Mouse (Mus musculus) liver, embryonic 16.5 days (tissue): ENCODE results near the gene Dnmt1. TPM values are rescaled to one million over a fixed set of nuclear protein-coding genes. Genes with fewer than 3 reads are reported as not detected.

Experiments
- ATAC-seq: fragments of 200-750 bp; cut with Nextera tagmentation; 2 replicates; pipeline ENCODE4 v1.8.0; 2017; ENCODE audit warnings: low read depth, mild to moderate bottlenecking, moderate number of reproducible peaks, moderate library complexity
- H3K27ac ChIP-seq: fragments of 300-500 bp; sonication (generic); 2 replicates; pipeline ENCODE4 v1.5.1; 2014; ENCODE audit warnings: mild to moderate bottlenecking, low read length
- H3K27me3 ChIP-seq: fragments of 300-500 bp; sonication (generic); 2 replicates; pipeline ENCODE4 v1.6.1; 2014; ENCODE audit warnings: low read depth, low read length, mixed read lengths; ENCODE audit not compliant: control insufficient read depth, insufficient read depth
- H3K36me3 ChIP-seq: fragments of 300-500 bp; sonication (generic); 2 replicates; pipeline ENCODE4 v1.6.1; 2014; ENCODE audit warnings: mild to moderate bottlenecking; ENCODE audit not compliant: control insufficient read depth, insufficient read depth
- H3K4me1 ChIP-seq: fragments of 300-500 bp; sonication (generic); 2 replicates; pipeline ENCODE4 v1.6.1; 2014; ENCODE audit warnings: low read depth, low read length, mixed read lengths; ENCODE audit not compliant: control insufficient read depth
- H3K4me2 ChIP-seq: fragments of 300-500 bp; sonication (generic); 2 replicates; pipeline ENCODE4 v1.6.1; 2014; ENCODE audit warnings: low read depth, low read length, mixed read lengths
- H3K4me3 ChIP-seq: fragments of 300-500 bp; sonication (generic); 2 replicates; pipeline ENCODE4 v1.5.1; 2014; ENCODE audit warnings: low read depth, mild to moderate bottlenecking, low read length
- H3K9ac ChIP-seq: fragments of 300-500 bp; sonication (generic); 2 replicates; pipeline ENCODE4 v1.6.1; 2014; ENCODE audit warnings: low read depth, low read length
- H3K9me3 ChIP-seq: fragments of 300-500 bp; sonication (generic); replicated peaks from 2 replicates; pipeline ENCODE4 v1.6.1; 2016; ENCODE audit warnings: low read length; ENCODE audit not compliant: control insufficient read depth
- WGBS: fragments of 180-500 bp; shearing (Covaris S2); extraction: QIAGEN DNeasy Blood & Tissue Kit; methylation state at CpG from one replicate; pipeline ENCODE4 v1.1.7; 2014; ENCODE audit not compliant: insufficient replicate concordance; 5-methylcytosine and 5-hydroxymethylcytosine counted together
- polyA plus RNA-seq: library from polyadenylated mRNA; unstranded; fragments of >200 nt; fragmentation: Nextera tagmentation; extraction: Ambion mirVana; gene quantifications from 2 replicates; pipeline ENCODE4 v1.2.1, GENCODE M21; 2015

Dnmt1 gene
- polyA plus RNA-seq, 1 experiment from 2014 or later: 55.7 TPM

DNA sequence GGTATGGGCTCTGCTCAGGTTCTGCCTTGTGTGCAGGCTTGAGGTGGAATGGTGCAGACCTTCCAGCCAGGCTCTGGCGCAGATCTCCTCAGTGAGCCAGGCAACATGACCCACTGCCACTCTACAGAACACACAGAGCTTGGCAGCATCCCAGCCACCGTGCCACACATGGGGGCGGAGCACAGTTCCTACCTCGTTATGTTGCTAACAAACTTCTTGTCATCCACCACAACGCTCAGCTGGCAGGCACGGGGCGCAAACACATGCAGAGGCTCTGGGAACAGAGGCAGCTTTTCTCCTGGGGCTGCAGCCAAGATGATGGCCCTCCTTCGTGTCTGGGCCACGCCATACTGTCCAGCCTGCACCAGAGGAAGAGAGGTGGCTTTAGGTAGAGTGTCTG is 49.7 kb downstream of the Dnmt1 start:
- H3K27ac ChIP-seq: no peak overlapping the region
- WGBS: 83% methylated on average over 9 of the region's 9 CpGs
- H3K27me3 ChIP-seq: no peaks in the 10 kb centered on the region
- H3K4me1 ChIP-seq: no peaks in the 10 kb centered on the region
- ATAC-seq: no peak
- H3K9ac ChIP-seq: no peak overlapping the region
- no peak overlapping the region for H3K4me3 ChIP-seq
- no peaks in the 10 kb centered on the region for H3K9me3 ChIP-seq
- peaks cover 94% of the 10 kb centered on the region for H3K36me3 ChIP-seq
- no peak overlapping the region for H3K4me2 ChIP-seq

DNA sequence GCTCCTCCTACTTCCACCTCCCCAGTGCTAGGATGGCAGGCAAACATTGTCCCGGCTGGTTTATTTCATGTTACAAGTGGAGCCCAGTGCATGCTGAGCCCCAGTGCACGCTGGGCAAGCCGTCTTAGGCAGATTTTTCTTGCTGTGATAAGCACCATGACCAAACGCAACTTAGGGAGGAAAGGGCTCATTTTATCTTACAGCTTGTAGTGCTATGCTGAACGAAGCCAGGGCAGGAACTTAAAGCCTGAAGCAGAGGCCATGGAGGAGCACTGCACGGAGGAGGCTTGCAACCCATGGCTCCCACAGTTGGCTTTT is 57.6 kb downstream of the Dnmt1 start:
- Histone ChIP-seq H3K4me3 (no peak overlapping the region), H3K9me3 (no peaks in the 10 kb centered on the region), H3K27me3 (no peaks in the 10 kb centered on the region), H3K36me3 (peaks cover 18% of the 10 kb centered on the region), H3K9ac (peak overlapping the region; percentile 49; the same call in 1 of the 2 replicates), H3K4me1 (peaks cover 22% of the 10 kb centered on the region), H3K27ac (peak overlapping the region; percentile 19; the same call in 1 of the 2 replicates), H3K4me2 (peak overlapping the region; percentile 38)
- ATAC-seq: peak; percentile 46
- whole genome bisulfite sequencing: 11% methylated on average over 6 of the region's 6 CpGs

DNA sequence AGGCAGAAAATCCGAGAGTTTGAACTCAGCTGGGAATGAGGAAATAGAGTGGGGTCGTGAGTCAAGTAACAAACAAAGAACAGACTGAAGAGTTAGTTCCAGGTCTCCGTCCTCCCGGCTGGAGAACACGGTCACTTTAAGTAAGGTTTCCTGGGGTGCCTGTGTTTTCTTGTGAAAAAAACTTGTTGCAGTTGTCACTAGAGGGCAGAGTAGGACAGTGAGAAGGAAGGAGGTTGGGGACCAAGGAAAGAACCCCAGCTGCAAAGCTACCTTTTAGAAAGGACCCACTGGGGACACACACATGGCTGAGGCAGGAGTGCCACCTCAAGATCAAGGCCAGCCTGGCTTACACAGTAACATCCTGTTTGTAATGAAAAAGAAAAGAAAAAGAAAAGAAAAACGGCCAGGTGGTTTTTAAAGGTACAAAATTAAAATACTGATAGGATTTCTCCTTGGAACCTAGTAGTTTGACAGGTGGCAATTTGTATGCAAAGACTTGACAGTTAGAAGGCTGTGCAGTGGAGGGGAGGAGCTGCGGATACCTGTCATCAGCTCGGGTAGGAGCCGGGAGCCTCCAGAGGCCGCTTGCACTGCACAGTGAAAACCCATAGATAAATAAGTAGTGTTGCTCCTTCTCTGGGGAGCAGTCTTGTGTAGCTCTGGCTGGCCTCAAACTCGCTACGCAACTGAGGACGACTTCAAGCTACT is 58.1 kb downstream of the Dnmt1 start:
- Histone ChIP-seq H3K9ac (peak overlapping the region; percentile 49; the same call in 1 of the 2 replicates), H3K27ac (peak overlapping the region; percentile 19; the same call in 1 of the 2 replicates), H3K4me2 (peak overlapping the region; percentile 38), H3K36me3 (peaks cover 13% of the 10 kb centered on the region), H3K27me3 (no peaks in the 10 kb centered on the region), H3K9me3 (no peaks in the 10 kb centered on the region), H3K4me3 (no peak overlapping the region), H3K4me1 (peaks cover 27% of the 10 kb centered on the region)
- WGBS: 9% methylated on average over 13 of the region's 13 CpGs
- peak; percentile 35 for ATAC-seq

DNA sequence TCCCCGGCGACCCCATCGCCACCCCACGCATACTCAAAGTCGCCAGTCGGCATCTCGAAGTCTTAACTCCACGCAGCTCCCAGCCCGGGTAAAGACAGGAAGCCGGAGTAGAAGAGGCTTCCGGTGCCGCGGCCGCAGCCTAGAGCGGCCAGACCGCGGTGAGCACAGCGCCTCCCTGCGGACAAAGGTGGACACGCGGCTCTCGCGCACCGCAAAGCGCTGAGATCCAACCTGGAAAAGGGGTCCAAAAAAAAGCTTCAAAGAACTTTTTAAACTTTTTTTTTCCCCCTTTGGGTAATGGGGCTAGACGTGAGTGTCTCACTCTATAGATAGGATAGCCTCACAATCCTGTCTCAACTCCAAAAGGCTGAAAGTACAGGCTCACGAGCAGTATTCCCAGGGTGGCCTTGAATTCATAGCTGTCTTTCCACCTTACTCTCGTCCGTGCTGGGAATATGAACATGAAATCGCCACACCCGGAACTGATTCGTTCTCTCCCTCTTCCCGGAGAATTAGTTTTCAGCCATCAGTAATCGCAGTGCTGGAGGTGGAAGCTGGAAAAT is 61.1 kb downstream of the Dnmt1 start, which contains the start of gene Eif3g:
Eif3g (minus strand) TSS at position 113 of the 563 bp plus-strand sequence.
- peak within 1 kb of the TSS; percentile 81 for H3K27ac ChIP-seq
- peak; percentile 81 for ATAC-seq
- H3K9me3 ChIP-seq: no peaks in the 10 kb centered on the region
- H3K27me3 ChIP-seq: no peaks in the 10 kb centered on the region
- peak within 1 kb of the TSS; percentile 95 for H3K4me2 ChIP-seq
- H3K9ac ChIP-seq: peak within 1 kb of the TSS; percentile 93
- 5% methylated on average over 34 of the region's 34 CpGs for WGBS
- H3K4me3 ChIP-seq: peak within 1 kb of the TSS; percentile 95
- H3K4me1 ChIP-seq: peaks cover 27% of the 10 kb centered on the region
- H3K36me3 ChIP-seq: peaks cover 29% of the 10 kb centered on the region

DNA sequence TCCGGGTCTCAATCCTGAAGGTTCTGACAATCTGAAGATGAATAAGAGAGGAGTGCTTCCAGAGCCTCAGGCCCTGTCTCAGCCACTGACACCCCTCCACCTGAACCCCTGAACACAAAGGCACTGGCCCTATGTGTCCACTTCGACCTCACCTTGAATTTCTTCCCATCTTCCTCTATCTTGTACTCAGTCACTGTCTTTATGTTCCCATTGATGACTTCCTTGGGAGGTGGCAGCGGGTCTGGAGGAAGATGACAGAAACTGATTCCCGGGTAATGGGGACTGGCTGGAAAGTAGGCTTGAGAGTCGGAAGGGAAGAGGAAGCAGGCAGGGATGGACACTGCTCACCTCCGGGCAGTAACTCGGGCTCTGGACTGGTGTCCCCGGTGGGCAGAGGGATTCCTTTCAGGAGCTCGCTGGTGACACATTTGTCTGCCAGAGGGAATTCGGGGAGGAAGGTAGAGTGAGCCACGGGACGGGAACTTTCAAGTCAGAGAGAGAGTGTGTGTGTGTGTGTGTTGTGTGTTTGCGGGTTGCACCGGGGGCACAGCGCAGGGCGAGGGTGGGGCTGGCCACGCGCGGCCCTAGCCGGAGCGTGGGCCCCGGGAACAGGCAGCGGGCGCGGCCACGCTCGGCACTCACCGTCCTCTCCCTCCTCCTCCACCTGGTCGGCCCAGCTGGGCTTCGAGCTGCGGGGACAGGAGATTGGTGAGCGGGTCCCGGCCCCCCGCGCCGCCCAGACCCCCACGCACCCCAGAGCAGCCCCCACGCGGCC is 61.8 kb downstream of the Dnmt1 start:
- WGBS: 3% methylated on average over 27 of the region's 39 CpGs
- Histone ChIP-seq H3K9ac (peak overlapping the region; percentile 93), H3K27ac (peak overlapping the region; percentile 81), H3K4me3 (peak overlapping the region; percentile 95), H3K4me2 (peak overlapping the region; percentile 95), H3K9me3 (no peaks in the 10 kb centered on the region), H3K36me3 (peaks cover 35% of the 10 kb centered on the region), H3K4me1 (peaks cover 27% of the 10 kb centered on the region), H3K27me3 (no peaks in the 10 kb centered on the region)
- ATAC-seq: peak; percentile 67

DNA sequence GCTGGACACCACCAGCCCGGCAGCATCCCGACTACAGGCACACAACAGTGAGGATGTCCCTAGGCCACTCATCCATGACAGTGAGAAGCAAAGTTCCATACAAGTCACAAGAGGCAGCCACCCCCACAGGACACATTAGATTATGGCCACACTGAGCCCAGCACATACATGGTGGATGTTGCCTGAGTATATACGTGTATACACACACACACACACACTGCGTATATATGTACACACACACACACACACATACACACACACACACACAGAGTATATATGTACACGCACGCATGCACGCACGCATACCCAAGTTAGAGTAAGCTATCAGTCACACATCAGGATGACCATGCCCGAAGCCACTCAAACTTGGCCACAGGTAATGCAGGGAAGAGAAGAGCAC is 64.3 kb downstream of the Dnmt1 start:
- H3K4me1 ChIP-seq: peaks cover 18% of the 10 kb centered on the region
- no peak overlapping the region for H3K27ac ChIP-seq
- ATAC-seq: no peak
- no peak overlapping the region for H3K4me2 ChIP-seq
- peaks cover 58% of the 10 kb centered on the region for H3K36me3 ChIP-seq
- no peak overlapping the region for H3K4me3 ChIP-seq
- H3K9me3 ChIP-seq: no peaks in the 10 kb centered on the region
- WGBS: 83% methylated on average over 9 of the region's 9 CpGs
- H3K9ac ChIP-seq: no peak overlapping the region
- no peaks in the 10 kb centered on the region for H3K27me3 ChIP-seq

DNA sequence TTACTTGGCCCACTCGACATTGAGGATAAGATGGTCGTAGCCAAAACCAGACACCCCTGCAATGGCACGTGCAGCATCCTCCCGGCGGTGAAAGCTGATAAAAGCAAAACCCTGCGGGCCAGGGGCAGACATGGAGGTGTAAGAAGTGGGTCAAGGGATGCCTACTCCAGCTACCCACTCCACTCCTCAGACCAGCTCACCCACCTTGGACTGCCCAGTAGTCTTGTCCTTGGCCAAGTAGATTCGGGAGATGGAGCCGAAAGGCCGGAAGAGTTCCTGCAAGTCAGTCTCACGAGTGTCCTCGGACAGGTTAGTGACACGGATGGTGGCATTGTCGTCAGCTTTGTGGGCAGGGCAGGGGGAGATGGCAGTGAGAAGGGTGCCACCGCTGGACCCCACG is 65.1 kb downstream of the Dnmt1 start:
- ATAC-seq: no peak
- Histone ChIP-seq H3K4me1 (peaks cover 26% of the 10 kb centered on the region), H3K27ac (no peak overlapping the region), H3K9me3 (no peaks in the 10 kb centered on the region), H3K27me3 (no peaks in the 10 kb centered on the region), H3K4me3 (no peak overlapping the region), H3K36me3 (peaks cover 65% of the 10 kb centered on the region), H3K9ac (no peak overlapping the region), H3K4me2 (no peak overlapping the region)
- 82% methylated on average over 15 of the region's 15 CpGs for WGBS

DNA sequence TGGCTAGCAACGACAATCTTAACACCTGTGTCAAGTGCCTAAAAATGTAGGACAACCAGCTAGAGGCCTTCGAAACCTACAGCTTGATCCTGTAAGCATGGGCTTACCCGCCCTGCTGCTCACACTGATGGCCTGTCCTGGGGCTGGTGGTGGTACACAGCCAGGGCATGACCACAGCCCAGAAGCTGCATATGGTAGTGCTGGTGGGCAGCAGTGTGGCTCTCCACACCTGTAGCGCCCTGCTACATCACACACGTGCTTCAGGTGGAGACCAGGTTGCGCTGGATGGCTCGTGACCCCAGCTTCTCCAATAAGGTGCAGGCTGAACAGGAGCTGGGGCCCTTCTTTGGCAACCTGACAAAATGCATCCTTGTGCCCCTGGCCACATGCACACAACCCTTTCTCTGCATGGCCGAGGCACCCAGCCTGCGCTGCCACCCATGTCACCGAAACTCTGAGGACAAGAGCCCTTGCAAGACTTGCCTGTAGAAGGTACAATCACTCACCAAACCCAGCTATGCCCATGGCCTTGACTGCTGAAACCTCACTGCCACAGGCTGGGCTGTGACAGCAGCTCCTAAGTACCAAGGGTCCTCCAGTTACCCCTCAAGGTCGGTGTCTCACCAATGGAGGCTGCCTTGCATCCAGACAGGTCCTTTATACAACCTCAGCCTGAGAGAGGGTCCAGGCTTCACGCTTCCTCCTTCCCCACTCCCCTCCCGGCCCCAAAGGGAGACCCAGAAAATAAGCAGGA is 65.9 kb downstream of the Dnmt1 start:
- Histone ChIP-seq H3K4me1 (peaks cover 31% of the 10 kb centered on the region), H3K4me3 (no peak overlapping the region)

More for the DNA sequence above, 65.9 kb downstream of the Dnmt1 start:
- H3K27me3 ChIP-seq: no peaks in the 10 kb centered on the region
- 77% methylated on average over 13 of the region's 13 CpGs for WGBS
- H3K9me3 ChIP-seq: no peaks in the 10 kb centered on the region
- H3K4me2 ChIP-seq: no peak overlapping the region
- no peak overlapping the region for H3K9ac ChIP-seq
- no peak overlapping the region for H3K27ac ChIP-seq
- no peak for ATAC-seq
- peaks cover 66% of the 10 kb centered on the region for H3K36me3 ChIP-seq
